19 mouse cellular contexts compared by ENCODE assay signal in the genomic region with DNA sequence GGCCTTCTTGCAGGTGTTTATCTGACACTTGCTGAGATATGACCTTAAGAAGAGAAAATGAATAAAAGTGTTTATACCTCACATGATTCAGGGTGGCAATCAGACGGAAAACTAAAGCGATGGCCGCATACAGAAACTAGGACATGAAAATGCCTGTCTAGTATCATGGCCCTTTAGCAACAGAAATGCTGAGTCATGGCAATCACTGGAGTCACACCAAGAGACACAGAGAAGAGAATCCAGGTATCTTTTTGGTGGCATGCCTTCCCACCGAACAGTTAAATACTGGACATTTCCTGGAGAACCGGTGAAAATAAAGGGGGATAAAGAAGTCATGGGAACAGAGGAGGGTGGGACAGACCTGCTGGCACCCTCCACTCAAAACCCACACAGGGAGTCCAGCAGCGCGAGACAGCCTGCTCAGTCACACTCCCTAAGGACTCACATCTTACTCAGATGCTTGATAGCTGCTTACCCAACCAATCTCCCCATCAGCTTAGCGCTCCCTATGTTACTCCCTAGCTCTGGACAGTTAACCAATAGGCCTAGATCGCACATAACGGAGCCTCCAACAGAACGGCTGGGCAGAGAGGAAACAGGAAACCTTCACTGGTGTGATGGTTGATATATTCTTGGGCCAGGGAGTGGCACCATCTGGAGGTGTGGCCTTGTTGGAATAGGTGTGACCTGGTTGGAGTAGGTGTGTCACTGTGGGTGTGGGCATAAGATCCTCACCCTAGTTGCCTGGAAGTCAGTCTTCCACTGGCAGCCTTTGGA. TPM values are rescaled to one million over a fixed set of nuclear protein-coding genes. Genes with fewer than 3 reads are reported as not detected.
"Had no signal": no experiment of that assay in that cellular context is flagged by ENCODE, and none has a peak within 500 bp of the region (broad histone marks: within the 10 kb centered on the region; RNA-seq: fewer than 3 reads in every experiment).

No protein-coding gene starts in this region.

- DNase-seq: kidney, adult 9 months; kidney, postnatal 25 days; layer of hippocampus, postnatal 36 days; liver, embryonic 13.5 days; lung, adult 2 months; lung, postnatal 14 days; lung, postnatal 4 days; midbrain, embryonic 14.5 days; retina, postnatal 1 day; right cerebral cortex, postnatal 25 days; thymus, adult 18-20 months; thymus, postnatal 36 days had no signal

- H3K27me3 ChIP-seq: liver, embryonic 13.5 days; neural tube, embryonic 12.5 days; neural tube, embryonic 15.5 days had no signal

- H3K27ac ChIP-seq: kidney, postnatal 0 days; left cerebral cortex, adult 2 months; liver, embryonic 13.5 days; neural tube, embryonic 12.5 days; neural tube, embryonic 15.5 days had no signal

- H3K36me3 ChIP-seq: liver, embryonic 13.5 days; neural tube, embryonic 12.5 days; neural tube, embryonic 15.5 days had no signal

- H3K4me3 ChIP-seq: left cerebral cortex, adult 2 months; liver, embryonic 13.5 days; neural tube, embryonic 12.5 days; neural tube, embryonic 15.5 days had no signal

- H3K9me3 ChIP-seq: liver, embryonic 13.5 days; neural tube, embryonic 12.5 days; neural tube, embryonic 15.5 days had no signal

- H3K4me1 ChIP-seq: neural tube, embryonic 12.5 days; neural tube, embryonic 15.5 days had no signal

- H3K9ac ChIP-seq: liver, embryonic 13.5 days; neural tube, embryonic 12.5 days; neural tube, embryonic 15.5 days had no signal

- H3K4me2 ChIP-seq: liver, embryonic 13.5 days; midbrain, embryonic 11.5 days; neural tube, embryonic 12.5 days; neural tube, embryonic 15.5 days had no signal

RNA-seq across cellular contexts. Expression of a gene that starts 15.4 kb away (rescaled TPM):
- total RNA-seq: liver, adult 2 months; megakaryocyte-erythroid progenitor cell, adult 5-6 weeks had no signal
- polyA plus RNA-seq: liver, adult 2 months had no signal
